Mouse (Mus musculus) thymus, postnatal 4 days (tissue): ENCODE measurements at regions not wholly inside any gene's neighbourhood (a gene's known extent, or its start where the extent isn't known, plus 50 kb on each side); places are given as distances from the start of the nearest gene placed in this dataset.

Experiments used
- DNase-seq: peaks from one replicate; pipeline ENCODE4 v3.0.0; 2021

DNA sequence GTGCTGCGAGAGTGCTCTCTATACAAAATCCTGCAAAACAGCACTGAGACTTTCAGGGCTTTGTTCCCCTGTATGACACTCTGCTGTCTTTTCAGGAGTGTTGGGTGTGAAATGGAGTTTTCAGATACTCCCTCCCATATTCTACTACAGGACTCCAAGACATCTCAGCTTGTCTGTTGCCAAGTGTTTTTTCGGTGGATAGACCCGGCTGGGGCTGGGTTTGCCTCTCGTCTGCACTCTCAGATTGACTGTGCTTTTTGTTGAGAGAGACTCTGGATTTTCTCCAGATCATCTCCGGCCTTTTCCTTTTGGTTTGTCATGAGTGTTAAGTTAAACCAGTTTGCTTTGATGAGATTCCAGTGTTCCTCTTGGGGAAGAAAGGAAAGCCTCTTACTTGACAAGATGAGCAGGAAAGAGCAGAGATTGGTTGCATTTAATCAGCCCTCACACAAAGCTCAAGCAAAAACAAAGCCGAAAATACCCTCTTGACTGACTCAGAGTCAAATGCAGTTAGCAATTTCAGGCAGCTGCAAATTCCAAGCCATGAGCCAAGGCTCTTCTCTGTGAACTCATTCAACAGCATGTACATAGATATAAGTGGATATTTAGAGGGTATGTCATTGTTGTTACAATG, 219.3 kb upstream of the Veph1 start:
- no peak for DNase-seq

DNA sequence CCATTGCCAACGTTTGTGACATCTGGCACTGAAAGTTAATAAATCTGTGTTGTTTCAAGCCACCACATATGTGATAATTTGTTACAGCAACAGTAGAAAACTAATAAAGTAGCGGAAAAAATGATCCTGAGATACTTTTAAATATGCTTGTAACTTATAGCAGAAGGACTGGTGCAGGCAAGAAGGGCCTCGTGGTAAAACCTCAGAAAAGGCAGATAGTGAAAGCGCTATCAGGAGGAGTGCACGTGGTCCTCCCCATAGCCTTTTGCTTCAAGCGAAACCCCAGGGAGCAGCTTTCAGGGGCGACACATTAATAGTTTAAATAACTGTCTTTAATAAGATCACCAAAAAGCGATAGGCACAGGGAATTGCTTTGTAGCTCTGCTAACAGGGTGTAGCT, 217.9 kb upstream of the Veph1 start:
- DNase-seq, result no peak

DNA sequence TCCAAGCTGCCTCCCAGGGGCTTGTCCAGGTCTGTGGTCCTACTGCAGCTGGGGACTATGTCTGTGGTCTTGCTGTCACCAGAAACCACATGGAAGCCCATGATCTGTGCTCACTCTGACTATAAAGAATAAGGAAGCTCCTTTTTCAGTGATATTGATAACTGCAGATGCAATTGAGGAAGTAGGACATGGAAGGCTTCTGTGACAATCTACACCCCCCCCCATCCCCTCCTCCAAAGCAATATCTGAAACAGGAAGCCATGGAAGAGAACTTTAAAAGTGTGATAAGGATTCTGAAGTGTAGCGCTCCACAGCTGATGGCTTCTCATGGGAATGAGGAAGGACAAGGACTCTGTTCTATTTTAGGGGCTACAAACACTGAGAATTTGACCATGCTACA, 215.8 kb upstream of the Veph1 start:
- no peak for DNase-seq

DNA sequence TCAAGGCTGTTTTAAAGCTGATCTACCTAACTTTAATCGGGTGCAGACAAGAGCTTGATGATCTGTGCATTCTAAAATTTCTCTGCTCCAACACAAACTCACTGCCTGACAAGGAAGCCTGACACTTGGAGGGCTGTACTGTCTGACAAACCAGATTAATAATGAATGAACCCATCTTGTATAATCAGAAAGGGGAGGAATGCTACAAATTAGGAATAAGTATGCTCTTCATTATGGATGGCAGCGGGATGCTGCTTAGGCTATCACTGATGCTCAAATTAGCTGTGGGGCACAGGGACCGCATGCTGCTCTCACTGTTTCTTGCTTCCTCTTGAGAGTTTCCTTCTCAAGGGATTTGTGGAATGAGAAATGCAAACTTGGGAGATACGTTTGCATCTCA, 213.8 kb upstream of the Veph1 start:
- DNase-seq, result no peak

DNA sequence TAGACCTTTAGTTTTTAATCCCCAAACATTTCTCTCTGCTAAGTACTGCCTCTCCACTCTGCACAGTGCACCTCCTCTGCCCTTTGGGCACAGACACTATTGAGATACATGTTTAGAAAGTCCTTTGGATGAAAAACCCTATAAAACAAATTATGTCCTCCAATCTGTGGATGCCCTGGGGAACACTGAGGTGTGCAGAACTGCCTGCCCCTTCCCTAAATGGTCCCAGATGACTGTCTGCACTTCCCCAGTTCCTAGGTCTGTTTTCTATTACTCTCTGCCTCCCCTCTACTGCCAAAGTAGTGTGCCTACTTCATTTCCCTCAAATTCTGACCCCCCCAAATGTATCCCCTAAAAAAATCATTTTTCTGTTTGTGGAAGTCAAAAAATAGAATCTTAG, 209.5 kb upstream of the Veph1 start:
- no peak for DNase-seq

DNA sequence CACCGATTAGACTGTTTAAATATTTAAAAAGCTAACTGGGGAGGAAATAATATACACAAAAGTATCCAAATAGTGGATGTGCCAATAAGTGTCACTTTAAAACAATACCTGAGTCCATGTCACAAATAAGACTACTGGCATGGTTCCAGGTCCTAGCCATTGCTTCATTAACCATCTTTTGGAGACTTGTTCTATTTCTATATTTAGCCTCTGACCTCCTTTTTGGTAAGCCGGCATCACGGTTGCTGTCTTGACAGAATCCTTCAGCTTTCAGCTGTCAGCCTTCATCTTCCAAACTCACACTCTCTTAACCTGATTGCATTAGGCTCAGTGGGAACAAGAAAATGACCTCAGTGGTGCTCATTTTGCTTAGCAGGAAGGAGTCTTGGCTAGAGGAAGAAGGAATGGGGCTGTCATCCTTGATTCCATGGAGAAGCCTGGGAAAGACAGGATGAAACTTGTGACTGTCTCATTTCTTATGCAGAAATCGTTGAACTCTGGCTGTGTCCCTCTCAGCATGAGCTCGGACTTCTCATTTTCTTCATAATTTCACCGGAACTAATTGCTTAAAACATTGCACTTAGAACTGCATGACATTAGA, 208.9 kb upstream of the Veph1 start:
- DNase-seq, result no peak

DNA sequence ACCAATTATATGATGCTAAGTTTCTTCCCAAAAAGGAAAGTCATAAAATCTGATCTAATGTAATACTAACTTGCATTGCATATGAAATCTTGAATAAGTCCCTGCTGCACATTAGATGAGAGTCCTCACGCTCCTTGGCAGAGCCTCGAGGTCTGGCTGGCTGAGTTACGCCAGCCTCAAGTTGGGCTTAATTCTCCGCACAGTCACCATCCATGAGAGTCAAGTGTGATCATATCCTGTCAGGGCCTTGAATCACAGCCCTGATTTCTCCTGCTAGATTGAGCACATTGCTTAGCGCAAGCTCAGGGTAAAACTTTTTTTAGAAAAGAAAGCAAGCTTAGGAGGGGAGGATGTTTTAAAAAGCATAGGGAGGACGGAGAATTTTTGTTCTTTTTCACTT, 208.1 kb upstream of the Veph1 start:
- DNase-seq, result no peak

DNA sequence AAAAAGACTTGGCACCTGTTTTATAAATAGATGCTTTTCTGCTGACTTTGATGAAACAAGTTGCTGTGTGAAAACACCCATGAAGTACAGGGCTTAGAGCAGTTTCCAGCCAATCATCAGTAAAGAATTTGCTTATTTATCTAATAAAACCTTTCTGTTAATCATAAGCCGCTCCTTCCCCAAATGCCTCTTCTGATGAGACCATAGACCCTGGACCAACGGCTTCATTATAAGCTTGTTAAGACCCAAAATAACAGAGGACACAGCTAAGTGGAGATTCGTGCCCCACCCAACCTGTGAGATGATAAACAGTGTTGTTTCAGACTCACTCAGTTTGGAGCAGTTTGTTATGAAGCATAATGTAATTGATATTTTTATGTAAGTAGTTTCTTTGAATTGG, 207.0 kb upstream of the Veph1 start:
- DNase-seq, result no peak

DNA sequence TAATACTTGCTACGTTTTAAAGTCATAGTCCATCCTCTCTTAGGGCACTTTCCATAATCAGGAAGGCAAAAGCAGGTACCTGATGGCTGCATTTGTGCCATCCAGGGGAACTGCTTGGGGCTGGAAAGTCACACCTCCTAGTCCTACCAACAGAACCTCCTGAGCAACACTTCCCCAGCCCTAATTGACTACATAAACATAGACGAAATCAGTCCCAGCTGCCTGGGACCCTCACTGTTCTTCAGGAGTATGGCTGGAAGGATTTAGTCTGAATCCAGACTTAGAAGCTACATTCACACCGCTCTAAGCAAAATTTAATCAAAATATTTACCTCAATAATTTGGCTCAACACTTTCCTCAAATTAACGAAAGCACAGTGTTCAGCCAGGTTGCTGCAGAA, 205.2 kb upstream of the Veph1 start:
- no peak for DNase-seq

DNA sequence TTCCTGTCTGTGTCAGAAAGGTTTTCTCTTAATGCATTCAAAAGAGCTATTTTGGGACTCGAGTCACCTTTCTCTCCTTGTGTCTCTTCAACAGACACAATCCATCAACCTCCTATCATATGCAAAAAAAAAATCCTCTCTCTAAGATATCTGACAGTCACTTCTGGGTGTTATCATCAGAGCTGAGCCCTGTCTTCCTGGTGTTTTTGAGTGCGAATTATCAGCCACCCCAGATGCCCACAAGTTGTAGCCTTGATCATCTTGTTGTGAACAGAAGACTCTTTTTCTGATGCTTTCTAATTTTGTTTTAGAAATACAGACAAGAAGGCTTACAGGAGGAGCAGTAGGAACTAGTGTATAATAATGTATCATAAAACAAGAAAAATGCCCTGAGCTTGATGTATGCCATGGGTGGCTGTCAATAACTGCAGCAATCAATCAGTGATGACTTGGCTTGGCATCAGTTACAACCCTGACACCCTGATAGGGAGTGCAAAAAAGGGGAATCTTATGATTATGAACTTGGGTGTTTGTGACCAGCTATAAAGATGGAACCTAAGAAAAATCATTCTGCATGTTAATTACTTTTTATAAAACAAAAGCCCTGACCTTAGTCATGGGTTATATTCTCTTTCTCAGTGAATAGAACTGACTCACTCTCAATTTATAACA, 197.9 kb upstream of the Veph1 start:
- no peak for DNase-seq

DNA sequence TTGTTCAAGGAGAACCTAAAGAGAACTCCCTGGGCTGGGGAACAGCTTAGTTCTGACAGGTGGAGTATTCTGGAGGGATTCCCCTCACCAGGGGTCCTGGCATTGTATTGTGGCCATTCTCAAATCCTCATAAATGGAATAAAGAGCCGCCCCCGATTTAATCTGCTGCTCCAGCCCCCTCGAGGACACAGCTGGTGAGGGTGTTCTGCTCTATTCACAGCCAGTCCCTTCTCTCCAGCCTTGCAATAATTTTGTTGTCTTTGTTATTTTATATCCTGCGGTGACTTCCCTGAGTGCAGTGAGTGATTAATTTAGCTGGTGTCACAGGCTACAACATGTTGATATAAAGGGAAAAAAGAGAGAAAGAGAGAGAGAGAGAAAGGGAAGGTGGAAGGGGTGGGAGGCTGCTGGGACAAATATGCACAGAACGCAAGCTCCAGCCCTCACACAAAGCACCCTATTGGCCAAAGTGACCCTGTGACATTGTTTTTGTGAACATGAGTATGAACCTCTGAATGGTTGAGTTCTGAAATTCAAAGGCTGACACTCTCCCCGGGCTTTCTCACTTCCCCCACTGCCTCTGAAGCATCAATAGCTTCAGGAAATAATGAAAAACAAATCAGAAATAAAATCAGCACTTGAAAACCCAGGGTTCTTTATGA, 194.2 kb upstream of the Veph1 start:
- no peak for DNase-seq

DNA sequence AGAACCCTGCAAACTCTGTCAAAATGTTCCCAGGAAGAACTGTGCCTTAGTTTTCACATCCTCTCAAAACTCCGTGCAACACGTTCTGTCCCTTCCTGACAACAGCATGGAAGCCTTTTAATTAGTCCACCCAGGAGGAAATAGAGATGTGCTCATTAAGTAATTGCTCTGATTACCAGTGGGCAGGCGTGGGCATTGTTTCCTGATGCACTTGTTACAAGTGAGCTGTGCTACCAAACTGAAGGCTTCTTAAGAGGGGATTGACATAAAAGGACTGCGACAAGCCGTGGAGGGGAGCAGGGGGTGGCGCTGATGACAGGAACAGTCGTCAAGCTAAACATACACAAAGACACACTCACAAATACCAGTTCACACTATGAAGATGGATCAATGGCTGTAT, 192.1 kb upstream of the Veph1 start:
- no peak for DNase-seq

DNA sequence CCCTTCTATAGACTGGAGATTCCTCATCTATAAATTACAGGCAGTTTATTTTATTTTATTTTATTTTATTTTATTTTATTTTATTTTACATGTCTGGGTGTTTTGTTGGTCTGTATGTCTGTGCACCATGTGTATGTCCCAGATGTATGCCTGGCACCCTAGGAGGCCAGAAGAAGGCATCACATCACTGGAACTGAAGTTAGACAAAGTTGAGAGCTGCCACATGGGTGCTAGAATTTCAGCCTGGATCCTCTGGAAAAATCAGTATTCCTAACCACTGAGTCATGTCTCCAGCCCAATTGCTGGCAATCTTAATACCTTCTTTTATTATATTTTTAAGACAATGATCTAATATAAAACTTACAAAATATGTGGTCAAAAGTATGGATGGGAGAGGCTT, 190.0 kb upstream of the Veph1 start:
- no peak for DNase-seq

DNA sequence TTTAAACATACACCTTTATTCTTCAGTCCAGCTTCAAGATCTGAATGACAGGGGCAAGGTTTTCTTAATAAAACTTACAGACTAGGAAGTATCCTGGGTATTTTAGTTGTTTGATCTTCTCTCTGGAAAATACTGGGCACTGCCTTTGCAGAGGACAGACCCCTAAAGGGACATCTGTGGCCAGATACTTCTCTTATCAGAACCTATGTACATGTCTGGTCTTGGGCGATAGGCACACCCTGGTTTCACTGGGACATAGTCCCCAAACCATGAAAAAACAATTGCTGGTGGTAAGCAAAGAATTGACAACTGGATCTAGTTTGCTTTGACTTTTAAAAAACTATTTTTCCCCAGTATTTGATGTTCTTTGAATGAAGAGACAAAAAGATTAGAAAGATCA, 189.5 kb upstream of the Veph1 start:
- DNase-seq, result no peak

DNA sequence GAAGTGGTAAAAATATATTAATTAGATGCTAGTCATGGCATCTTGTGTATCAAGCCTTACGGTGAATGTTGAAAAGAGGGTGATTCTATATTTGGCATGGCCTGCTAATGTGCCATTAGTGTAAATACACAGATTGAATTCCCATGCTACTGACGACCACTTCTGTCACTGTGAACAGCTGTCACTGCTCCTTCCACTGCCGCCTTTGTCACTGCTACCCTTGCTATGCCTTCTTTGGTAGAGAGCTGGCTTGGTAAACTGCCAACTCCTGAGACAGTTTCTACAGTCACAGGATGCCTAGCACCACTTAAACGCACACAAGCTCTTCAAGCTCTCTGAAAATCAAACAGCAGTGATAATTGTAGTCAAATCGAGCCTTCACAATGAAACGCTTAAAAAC, 184.1 kb upstream of the Veph1 start:
- DNase-seq, result no peak

DNA sequence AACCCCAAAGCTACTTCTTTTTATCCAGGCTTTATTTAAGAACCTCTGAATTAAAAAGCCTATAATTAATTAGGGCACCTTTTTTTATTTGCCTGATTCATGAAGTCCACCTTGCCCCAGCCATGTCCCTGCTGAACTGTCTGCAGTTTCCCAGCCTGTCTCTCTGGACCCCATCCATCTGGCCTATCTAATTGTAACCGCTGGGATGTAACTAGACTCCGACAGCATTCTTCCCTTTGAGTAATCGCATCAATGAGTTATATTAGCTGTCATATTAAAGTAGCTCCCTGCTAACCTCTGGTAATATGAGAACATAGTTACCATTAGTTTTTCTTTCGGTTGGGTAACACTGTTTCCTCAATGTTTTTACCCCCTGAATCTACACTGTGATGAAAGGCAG, 182.6 kb upstream of the Veph1 start:
- DNase-seq, result no peak

DNA sequence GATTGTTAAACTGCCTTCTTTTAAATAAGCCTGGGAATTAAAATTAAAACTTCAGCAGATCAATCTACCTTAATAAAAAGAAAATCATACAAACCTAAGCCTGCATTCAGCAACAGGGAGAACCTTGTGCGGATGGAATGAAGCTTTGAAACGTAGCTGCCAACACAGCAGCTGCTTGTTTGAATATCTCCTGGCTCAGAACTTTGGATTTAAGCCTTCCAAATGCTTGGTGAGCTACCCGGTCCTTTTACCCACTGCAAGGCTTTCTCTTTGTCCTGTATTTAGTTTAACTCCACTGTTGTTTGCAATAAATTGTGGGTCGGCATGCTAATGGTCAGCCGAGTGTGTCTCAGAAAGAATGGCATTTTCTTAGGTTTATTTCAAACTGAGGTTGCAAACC, 169.7 kb upstream of the Veph1 start:
- DNase-seq, result no peak

DNA sequence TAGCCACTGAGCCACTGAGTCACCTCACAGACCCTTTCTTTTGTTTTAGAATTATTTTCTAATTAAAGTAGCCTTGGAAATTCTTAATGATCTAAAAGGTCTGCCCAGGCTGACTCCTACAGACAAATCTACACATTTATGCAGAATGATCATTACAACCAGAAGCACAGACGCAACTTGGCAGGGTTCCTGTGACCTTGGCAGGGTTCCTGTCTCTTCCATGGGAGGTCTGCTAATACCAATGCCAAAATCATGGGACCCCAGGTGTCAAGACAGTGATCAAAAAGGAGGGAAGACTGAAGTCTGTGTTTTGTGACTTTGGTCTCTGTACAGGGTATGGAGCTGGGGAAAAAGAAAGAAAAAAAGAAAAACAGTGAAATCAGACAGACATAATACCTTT, 168.7 kb upstream of the Veph1 start:
- no peak for DNase-seq

DNA sequence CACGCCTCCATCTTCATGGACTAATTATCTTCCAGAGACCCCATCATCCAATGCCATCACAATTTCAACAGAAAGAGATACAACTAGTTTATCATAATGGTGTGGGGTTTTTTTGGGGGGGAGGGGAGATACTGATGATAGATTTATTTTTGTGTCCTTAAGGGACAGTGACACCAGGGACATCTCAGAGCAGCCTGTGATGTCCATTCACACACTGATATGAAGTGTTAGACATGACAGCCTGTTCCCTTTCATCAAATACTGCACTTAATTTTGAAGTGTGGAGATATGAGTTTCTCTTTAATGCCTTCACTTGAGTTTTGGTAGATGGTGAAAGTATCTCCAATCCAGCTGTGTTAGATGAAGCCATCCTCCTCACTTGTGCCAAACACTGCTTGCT, 165.7 kb upstream of the Veph1 start:
- no peak for DNase-seq

DNA sequence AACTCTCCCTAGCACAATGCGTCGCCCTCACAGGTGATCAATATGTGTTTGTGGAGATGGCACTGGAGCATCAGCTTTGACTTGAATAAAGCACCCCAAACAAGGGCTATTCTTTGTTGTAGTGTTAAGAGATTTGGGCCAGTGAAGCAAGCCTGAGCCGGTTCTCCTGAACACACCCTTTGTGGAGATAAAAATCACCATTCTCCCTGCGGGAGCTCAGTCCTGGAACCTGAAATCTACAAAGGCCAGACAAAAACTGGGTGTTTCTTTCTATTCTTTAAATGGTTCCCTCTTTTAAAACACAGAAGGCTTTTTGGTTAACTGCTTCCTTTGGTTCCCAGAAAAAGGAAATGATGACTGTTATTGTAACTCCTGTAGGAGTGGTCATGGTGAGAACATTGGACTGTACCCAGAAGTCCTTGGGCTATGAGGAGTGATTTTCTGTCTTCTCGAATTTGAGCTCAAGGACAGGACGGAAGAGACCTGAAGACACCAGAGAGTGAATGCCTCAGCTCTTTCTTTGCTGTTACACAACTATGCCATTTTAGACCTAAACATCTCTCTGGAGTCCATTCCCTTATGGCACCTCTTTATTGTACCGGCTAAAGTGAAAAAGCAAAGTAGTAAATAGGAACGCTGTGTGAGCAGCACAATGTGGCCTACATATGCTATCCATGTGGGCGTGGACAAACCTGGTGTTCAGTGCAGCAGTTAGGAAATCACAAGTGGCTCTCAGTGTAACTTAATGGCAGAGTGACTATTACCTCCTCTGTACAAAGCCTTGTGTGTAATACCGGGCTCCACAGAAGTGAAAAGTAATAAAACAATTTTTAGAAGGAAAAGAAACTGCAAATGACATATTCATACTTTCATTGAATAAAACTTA, 149.9 kb upstream of the Veph1 start:
- DNase-seq, result no peak

DNA sequence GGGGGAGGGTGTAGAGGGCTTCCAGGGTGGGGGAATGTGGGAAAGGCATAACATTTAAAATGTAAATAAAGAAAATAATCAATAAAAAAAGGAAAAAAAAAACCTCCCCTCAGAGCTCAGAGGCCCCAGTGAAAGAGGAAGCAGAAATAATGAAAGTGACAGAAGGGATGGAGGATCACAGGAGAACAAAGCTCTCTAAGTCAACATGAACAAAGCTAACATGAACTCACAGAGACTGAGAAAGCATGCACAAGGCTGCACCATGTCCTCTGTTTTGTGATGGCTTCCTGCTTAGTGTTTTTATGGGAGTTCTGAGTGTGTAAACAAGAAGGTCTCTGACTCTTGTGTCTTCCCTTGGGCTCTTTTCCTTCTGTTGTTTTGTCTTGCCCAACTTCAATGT, 136.6 kb upstream of the Veph1 start:
- DNase-seq, result no peak

DNA sequence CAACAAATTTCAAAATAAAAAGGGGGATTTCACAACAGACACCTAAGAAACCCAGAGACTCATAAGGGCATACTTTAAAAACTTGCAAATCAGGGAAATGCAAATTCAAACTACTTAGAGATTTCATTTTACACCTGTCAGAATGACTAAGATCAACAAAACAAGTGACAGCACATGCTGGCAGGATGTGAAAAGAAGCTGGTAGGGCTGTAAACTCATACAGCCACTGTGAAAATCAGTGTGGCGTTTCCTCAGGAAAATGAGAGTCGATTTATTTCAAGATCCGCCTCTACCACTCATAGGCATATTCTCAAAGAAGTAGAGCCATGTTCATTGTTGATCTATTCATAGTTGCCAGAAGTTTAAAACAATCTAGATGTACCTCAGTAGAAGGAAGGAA, 133.6 kb upstream of the Veph1 start:
- DNase-seq, result no peak

DNA sequence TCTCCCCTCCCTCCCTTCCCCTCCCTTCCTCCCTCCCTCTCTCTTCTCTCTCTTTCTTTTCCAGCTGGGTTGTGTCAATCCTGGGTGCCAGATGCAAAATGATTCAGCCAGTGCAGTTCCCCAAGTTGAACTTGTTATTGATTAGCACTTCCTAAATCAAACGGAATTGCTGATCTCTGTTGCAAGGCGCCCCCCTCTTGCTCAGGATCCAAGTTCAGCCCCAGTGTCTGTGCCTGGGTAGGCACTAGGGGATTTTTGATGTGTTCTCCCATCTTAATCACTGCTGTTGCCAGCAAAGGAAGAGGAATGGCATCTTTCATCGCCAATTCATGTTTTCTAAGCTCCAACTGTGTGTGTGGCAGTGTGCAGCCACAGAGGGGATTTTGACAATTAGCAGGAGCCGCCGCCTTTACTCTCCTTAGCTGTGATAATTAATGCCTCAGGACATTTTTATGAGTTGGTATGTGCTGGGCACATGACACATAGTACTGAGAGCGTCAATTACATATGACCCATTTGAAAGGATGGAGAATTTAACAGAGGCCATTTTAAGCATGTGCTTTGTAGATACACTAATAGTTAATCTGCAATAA, 125.9 kb upstream of the Veph1 start:
- DNase-seq, result no peak
